Mouse (Mus musculus) CH12.LX (cell line): ENCODE data around the gene Ost4. TPM values are rescaled to one million over a fixed set of nuclear protein-coding genes. Genes with fewer than 3 reads are reported as not detected.

Experiments
- DNase-seq: peaks from one replicate; pipeline ENCODE4 v3.0.0-alpha.2; 2013; ENCODE audit errors: extremely low read depth
- H3K27ac ChIP-seq: 2 replicates; pipeline ENCODE4 v1.5.1; 2012; ENCODE audit warnings: low read depth, mild to moderate bottlenecking, control low read depth, moderate library complexity; ENCODE audit not compliant: insufficient read depth
- H3K27me3 ChIP-seq: replicated peaks from 2 replicates; pipeline ENCODE3; 2012; ENCODE audit warnings: inconsistent platforms
- H3K36me3 ChIP-seq, 2 experiments: replicated peaks in 1 of 2; 2 replicates each; pipeline versions ENCODE3 to v1.6.1; 2012; ENCODE audit warnings: inconsistent platforms in 1 of 2, low read length in 1 of 2, mild to moderate bottlenecking in 1 of 2, mixed read lengths in 1 of 2, moderate library complexity in 1 of 2; ENCODE audit not compliant: control insufficient read depth in 1 of 2, insufficient read depth in 1 of 2
- H3K4me1 ChIP-seq, 2 experiments: 2 replicates each; pipeline ENCODE4 v1.6.1; 2012; ENCODE audit warnings: inconsistent platforms in 1 of 2, moderate library complexity in 1 of 2; ENCODE audit not compliant: insufficient read depth in 2 of 2, control insufficient read depth in 1 of 2
- H3K4me2 ChIP-seq: 2 replicates; pipeline ENCODE4 v1.6.1; 2012; ENCODE audit warnings: low read depth, mild to moderate bottlenecking, control low read depth; ENCODE audit not compliant: poor library complexity, insufficient read depth, severe bottlenecking
- H3K4me3 ChIP-seq, 3 experiments: fragments of 150-350 bp in 1 of 3; sonication (generic) in 1 of 3; replicated peaks in 1 of 3; 2 replicates each; pipeline versions ENCODE3 to v1.5.1; 2011 to 2012; ENCODE audit warnings: low read depth in 2 of 3, low read length in 2 of 3, mild to moderate bottlenecking in 2 of 3, moderate library complexity in 2 of 3, control low read depth in 1 of 3, improper control_type of control experiment in 1 of 3, inconsistent platforms in 1 of 3, mixed read lengths in 1 of 3; ENCODE audit not compliant: poor library complexity in 1 of 3
- H3K79me2 ChIP-seq: replicated peaks from 2 replicates; pipeline ENCODE4 v1.6.1; 2012; ENCODE audit warnings: mild to moderate bottlenecking, moderate library complexity; ENCODE audit not compliant: control insufficient read depth, poor library complexity, insufficient read depth, severe bottlenecking; ENCODE audit errors: extremely low read depth
- H3K9ac ChIP-seq: 2 replicates; pipeline ENCODE4 v1.6.1; 2012; ENCODE audit warnings: low read depth, mild to moderate bottlenecking, control low read depth, moderate library complexity; ENCODE audit not compliant: insufficient read depth
- H3K9me3 ChIP-seq: replicated peaks from 2 replicates; pipeline ENCODE3; 2012; ENCODE audit warnings: low read length, inconsistent platforms, mixed read lengths
- BHLHE40 ChIP-seq: IDR thresholded peaks from 2 replicates; pipeline ENCODE4 v1.6.1; 2011; ENCODE audit warnings: mild to moderate bottlenecking, low read depth, low read length, improper control_type of control experiment
- CHD1 ChIP-seq: IDR thresholded peaks from 2 replicates; pipeline ENCODE4 v1.6.1; 2012; ENCODE audit warnings: low read depth, low read length, improper control_type of control experiment, inconsistent platforms
- CHD2 ChIP-seq: IDR thresholded peaks from 2 replicates; pipeline ENCODE4 v1.6.1; 2011; ENCODE audit warnings: low read length, improper control_type of control experiment
- CTCF ChIP-seq, 2 experiments: IDR thresholded peaks in 1 of 2; conservative IDR thresholded peaks in 1 of 2; 2 replicates each; pipeline ENCODE4 v1.5.1; 2011 to 2012; ENCODE audit warnings: low read depth in 2 of 2, low read length in 2 of 2, improper control_type of control experiment in 1 of 2, inconsistent platforms in 1 of 2, mild to moderate bottlenecking in 1 of 2, moderate library complexity in 1 of 2
- E2F4 ChIP-seq: IDR thresholded peaks from 2 replicates; pipeline ENCODE4 v1.6.1; 2011; ENCODE audit warnings: low read depth, low read length, improper control_type of control experiment; ENCODE audit not compliant: insufficient replicate concordance
- ELF1 ChIP-seq: IDR thresholded peaks from 2 replicates; pipeline ENCODE4 v1.6.1; 2014; ENCODE audit warnings: low read depth, mild to moderate bottlenecking, inconsistent platforms, low read length, improper control_type of control experiment
- EP300 ChIP-seq: IDR thresholded peaks from 2 replicates; pipeline ENCODE4 v1.6.1; 2011; ENCODE audit warnings: low read length, improper control_type of control experiment
- ETS1 ChIP-seq: conservative IDR thresholded peaks from 2 replicates; pipeline ENCODE4 v1.6.1; 2012; ENCODE audit warnings: low read depth, mild to moderate bottlenecking, inconsistent platforms, low read length, improper control_type of control experiment, moderate library complexity
- GABPA ChIP-seq: IDR thresholded peaks from 2 replicates; pipeline ENCODE4 v1.6.1; 2012; ENCODE audit warnings: low read depth, low read length, improper control_type of control experiment, inconsistent platforms; ENCODE audit not compliant: insufficient replicate concordance
- HCFC1 ChIP-seq: IDR thresholded peaks from 2 replicates; pipeline ENCODE4 v1.6.1; 2012; ENCODE audit warnings: low read depth, mild to moderate bottlenecking, inconsistent platforms, low read length, improper control_type of control experiment
- JUN ChIP-seq: IDR thresholded peaks from 2 replicates; pipeline ENCODE4 v1.6.1; 2011; ENCODE audit warnings: low read depth, mild to moderate bottlenecking, low read length, improper control_type of control experiment, moderate library complexity; ENCODE audit not compliant: insufficient read depth
- JUND ChIP-seq: conservative IDR thresholded peaks from 2 replicates; pipeline ENCODE4 v1.6.1; 2011; ENCODE audit warnings: low read depth, low read length, improper control_type of control experiment
- MAFK ChIP-seq: IDR thresholded peaks from 2 replicates; pipeline ENCODE4 v1.6.1; 2011; ENCODE audit warnings: low read length, improper control_type of control experiment; ENCODE audit not compliant: insufficient replicate concordance
- MAX ChIP-seq: IDR thresholded peaks from 2 replicates; pipeline ENCODE4 v1.6.1; 2011; ENCODE audit warnings: low read length, improper control_type of control experiment
- MAZ ChIP-seq: IDR thresholded peaks from 2 replicates; pipeline ENCODE4 v1.6.1; 2012; ENCODE audit warnings: low read depth, mild to moderate bottlenecking, inconsistent platforms, low read length, improper control_type of control experiment, moderate library complexity
- MXI1 ChIP-seq: IDR thresholded peaks from 2 replicates; pipeline ENCODE4 v1.6.1; 2011; ENCODE audit warnings: mild to moderate bottlenecking, low read depth, low read length, improper control_type of control experiment
- MYC ChIP-seq: IDR thresholded peaks from 2 replicates; pipeline ENCODE4 v1.6.1; 2011; ENCODE audit warnings: low read depth, mild to moderate bottlenecking, improper control_type of control experiment, low read length
- NELFE ChIP-seq: IDR thresholded peaks from 2 replicates; pipeline ENCODE4 v1.6.1; 2011; ENCODE audit warnings: low read depth, low read length, improper control_type of control experiment
- NRF1 ChIP-seq: IDR thresholded peaks from 2 replicates; pipeline ENCODE4 v1.6.1; 2014; ENCODE audit warnings: low read depth, mild to moderate bottlenecking, inconsistent platforms, low read length, improper control_type of control experiment, moderate library complexity
- PAX5 ChIP-seq: IDR thresholded peaks from 2 replicates; pipeline ENCODE4 v1.6.1; 2012; ENCODE audit warnings: low read length, inconsistent platforms, mixed read lengths
- POLR2A ChIP-seq: IDR thresholded peaks from 2 replicates; pipeline ENCODE4 v1.6.1; 2011; ENCODE audit warnings: low read depth, mild to moderate bottlenecking, improper control_type of control experiment, low read length
- POLR2AphosphoS2 ChIP-seq: IDR thresholded peaks from 2 replicates; pipeline ENCODE4 v1.6.1; 2011; ENCODE audit warnings: low read depth, low read length, improper control_type of control experiment
- RAD21 ChIP-seq: IDR thresholded peaks from 2 replicates; pipeline ENCODE4 v1.6.1; 2011; ENCODE audit warnings: low read depth, mild to moderate bottlenecking, low read length, improper control_type of control experiment, moderate library complexity
- RCOR1 ChIP-seq: conservative IDR thresholded peaks from 2 replicates; pipeline ENCODE4 v1.6.1; 2012; ENCODE audit warnings: low read depth, mild to moderate bottlenecking, inconsistent platforms, low read length, improper control_type of control experiment
- SIN3A ChIP-seq: IDR thresholded peaks from 2 replicates; pipeline ENCODE4 v1.6.1; 2012; ENCODE audit warnings: low read length, improper control_type of control experiment, inconsistent platforms
- UBTF ChIP-seq: IDR thresholded peaks from 2 replicates; pipeline ENCODE4 v1.6.1; 2012; ENCODE audit warnings: low read depth, mild to moderate bottlenecking, inconsistent platforms, low read length, improper control_type of control experiment, moderate library complexity
- USF2 ChIP-seq: conservative IDR thresholded peaks from 2 replicates; pipeline ENCODE4 v1.6.1; 2011; ENCODE audit warnings: low read depth, low read length, improper control_type of control experiment
- ZC3H11A ChIP-seq: IDR thresholded peaks from 2 replicates; pipeline ENCODE4 v1.6.1; 2012; ENCODE audit warnings: low read depth, mild to moderate bottlenecking, inconsistent platforms, low read length, improper control_type of control experiment
- ZKSCAN1 ChIP-seq: IDR thresholded peaks from 2 replicates; pipeline ENCODE4 v1.6.1; 2012; ENCODE audit warnings: low read depth, inconsistent platforms, low read length, improper control_type of control experiment, borderline replicate concordance
- dilution Hi-C: fragments of 300-500 bp; cut with MboI; formaldehyde crosslinking; loops from 2 replicates; pipeline ENCODE4 v1.14.3; 2020; ENCODE audit warnings: low sequenced_read_pairs; ENCODE audit not compliant: extremely low pct_unique_long_range_greater_than_20kb, extremely low pct_ligation_motif_present
- in situ Hi-C: fragments of 300-500 bp; cut with MboI; formaldehyde crosslinking; loops from 3 replicates; pipeline ENCODE4 v1.14.3; 2019; ENCODE audit warnings: low sequenced_read_pairs, low pct_ligation_motif_present, low pct_unique_long_range_greater_than_20kb, mixed read lengths
- polyA plus RNA-seq: library from polyadenylated mRNA; unstranded; fragments of >175 nt; gene quantifications from 2 replicates; pipeline ENCODE4 v1.2.1, GENCODE M21; 2012; ENCODE audit warnings: low read depth; ENCODE audit not compliant: insufficient read length
- total RNA-seq, 2 experiments: library from RNA; depleted of rRNA; stranded (reverse); fragments of 300-350 nt in 1 of 2; fragments of >200 nt in 1 of 2; gene quantifications; 2 replicates each; pipeline ENCODE4 v1.2.3; 2012 to 2014

Ost4 gene
- total and polyA plus RNA-seq, 3 experiments = 181 to 330 (median 263) TPM

GRCm38 (mm10) chr5:30870131-30870406, 37.5 kb downstream of the Ost4 start:
- in situ Hi-C loops = no loop called here
- H3K27ac ChIP-seq = no peak overlapping the region
- dilution Hi-C loops = no loop called here

GRCm38 (mm10) chr5:30869405-30870130, 38.0 kb downstream of the Ost4 start:
- H3K4me3 ChIP-seq = peak overlapping the region; percentile 77 to 90 (median 77)
- peaks cover 9% of the 10 kb centered on the region for H3K79me2 ChIP-seq
- peak overlapping the region; percentile 1; the same call in 1 of the 2 replicates for H3K27ac ChIP-seq
- peaks cover 35 to 42% of the 10 kb centered on the region in 2 experiments for H3K36me3 ChIP-seq
- dilution Hi-C loops = no loop called here
- peaks cover 8 to 39% of the 10 kb centered on the region in 2 experiments for H3K4me1 ChIP-seq
- H3K27me3 ChIP-seq = no peaks in the 10 kb centered on the region
- in situ Hi-C loops = no loop called here
- H3K9me3 ChIP-seq = no peaks in the 10 kb centered on the region
- peak; percentile 80 for DNase-seq
- H3K4me2 ChIP-seq = peak overlapping the region; percentile 97
- peak overlapping the region; percentile 79 for H3K9ac ChIP-seq
- TF ChIP-seq USF2 (no peak), GABPA (no peak; the same call in 1 of the 2 replicates), ZKSCAN1 (no peak), E2F4 (0 out of 2 replicates have a peak, but pooled peaks have one; percentile 66), PAX5 (no peak), BHLHE40 (peak; percentile 20; the same call in 1 of the 2 replicates), ZC3H11A (no peak), MAX (no peak; the same call in none of the 2 replicates), RCOR1 (no peak), NRF1 (peak; percentile 68), POLR2AphosphoS2 (peak; percentile 42; the same call in 1 of the 2 replicates), CHD1 (0 out of 2 replicates have a peak, but pooled peaks have one; percentile 57), MYC (0 out of 2 replicates have a peak, but pooled peaks have one; percentile 45), CTCF (conservative IDR thresholded peaks at IDR 0.05 in 1 of 2, IDR thresholded peaks at IDR 0.05 in 1 of 2; ENCODE audit: low read depth in 2 of 2, low read length in 2 of 2) (no peak), JUND (no peak), HCFC1 (peak; percentile 98), UBTF (0 out of 2 replicates have a peak, but pooled peaks have one; percentile 54), POLR2A (peak; percentile 88), NELFE (peak; percentile 81), SIN3A (peak; percentile 86), MXI1 (peak; percentile 67), MAZ (0 out of 2 replicates have a peak, but pooled peaks have one; percentile 69), ELF1 (no peak; the same call in 1 of the 2 replicates), ETS1 (no peak; the same call in 1 of the 2 replicates), EP300 (no peak), MAFK (no peak), RAD21 (no peak), JUN (no peak), CHD2 (peak; percentile 51)

More at GRCm38 (mm10) chr5:30870131-30870406, 37.5 kb downstream of the Ost4 start:
- Histone ChIP-seq H3K9me3 (no peaks in the 10 kb centered on the region), H3K4me3 (peak overlapping the region; percentile 77 to 90 (median 77)), H3K27me3 (no peaks in the 10 kb centered on the region), H3K36me3 (peaks cover 40 to 44% of the 10 kb centered on the region in 2 experiments), H3K9ac (peak overlapping the region; percentile 79), H3K4me2 (peak overlapping the region; percentile 97), H3K79me2 (peaks cover 9% of the 10 kb centered on the region), H3K4me1 (peaks cover 8 to 38% of the 10 kb centered on the region in 2 experiments)
- TF ChIP-seq SIN3A (no peak), HCFC1 (no peak), NELFE (no peak), JUND (no peak), MAFK (no peak), MXI1 (no peak), MYC (no peak), NRF1 (no peak), ETS1 (no peak)
- no peak for DNase-seq
